Comparison of ENCODE assay signal across 8 mouse cellular contexts in genomic region chr15:7128627-7129126, GRCm38 (mm10). TPM values are rescaled to one million over a fixed set of nuclear protein-coding genes. Genes with fewer than 3 reads are reported as not detected.
DNase-seq lines count a peak whose midpoint lies in the region; TF ChIP-seq lines count a peak whose summit lies in the region.

No protein-coding gene starts in this region.

- H3K27ac ChIP-seq in cerebellum, adult 2 months (ENCODE audit: insufficient read depth, low read length), result peak overlapping the region; percentile 86

- TF ChIP-seq CTCF in cerebellum, adult 2 months (IDR thresholded peaks at IDR 0.05; ENCODE audit: borderline replicate concordance, insufficient read depth, low read depth, low read length), result no peak
- no peak for TF ChIP-seq CTCF in E14TG2a.4 (conservative IDR thresholded peaks at IDR 0.05; ENCODE audit: low read length)

- TF ChIP-seq POLR2A in cerebellum, adult 2 months (IDR thresholded peaks at IDR 0.05; ENCODE audit: borderline replicate concordance, insufficient read depth, low read length), result no peak

- peaks cover 16% of the 10 kb centered on the region for H3K36me3 ChIP-seq in E14TG2a.4 (ENCODE audit: insufficient read depth, low read length)

- peak overlapping the region; percentile 93 for H3K4me3 ChIP-seq in cerebellum, adult 2 months (replicated peaks; ENCODE audit: insufficient read depth, low read depth, low read length)
- peak overlapping the region; percentile 94 for H3K4me3 ChIP-seq in E14TG2a.4 (replicated peaks; ENCODE audit: low read length)

- H3K4me1 ChIP-seq in cerebellum, adult 2 months (ENCODE audit: control insufficient read depth, insufficient read depth, low read length), result no peaks in the 10 kb centered on the region
- H3K4me1 ChIP-seq in E14TG2a.4 (replicated peaks; ENCODE audit: low read depth, low read length), result peaks cover 73% of the 10 kb centered on the region

- H3K9me3 ChIP-seq in E14TG2a.4 (ENCODE audit: low read length), result no peaks in the 10 kb centered on the region

- H3K27me3 ChIP-seq in cerebellum, adult 2 months (ENCODE audit: control insufficient read depth, insufficient read depth, low read length), result no peaks in the 10 kb centered on the region
- no peaks in the 10 kb centered on the region for H3K27me3 ChIP-seq in E14TG2a.4 (ENCODE audit: insufficient read depth, low read length)

- WGBS in cerebellum, adult 2 months, result under 1% methylated on average over 18 of the region's 18 CpGs

- peak in 1 of 2 experiments; percentile 46 for DNase-seq in cerebellum, adult 2 months
- DNase-seq in cerebellum, adult 9-11 months, result no peak
- DNase-seq in forelimb bud, embryonic 11.5 days (ENCODE audit: low read depth, low spot score), result peak; percentile 29
- peak; percentile 44 to 54 for DNase-seq in kidney, adult 8-10 months
- DNase-seq in lung, postnatal 10 days, result peak; percentile 65
- DNase-seq in ovary, postnatal 36 days (ENCODE audit: low spot score), result no peak
- DNase-seq in retina, embryonic 14.5 days (ENCODE audit: low spot score), result no peak

RNA-seq across cellular contexts. Expression of gene Lifr, which starts 38.3 kb away (rescaled TPM):
- 18.7 and 19.9 TPM in 2 replicates for polyA plus RNA-seq in cerebellum, adult 2 months (2012; rRNA removed)

Comparison
In these comparisons a context has a peak if more than half of its experiments do, and no peak if none do; other contexts are left out.
1. DNase-seq: peak in forelimb bud, embryonic 11.5 days (single experiment), kidney, adult 8-10 months (2 of 2) and lung, postnatal 10 days (single experiment); none in cerebellum, adult 9-11 months (single experiment), ovary, postnatal 36 days (single experiment) and retina, embryonic 14.5 days (single experiment).